Mouse (Mus musculus): ENCODE measurements around the gene Klf7. TPM values are rescaled to one million over a fixed set of nuclear protein-coding genes. Genes with fewer than 3 reads are reported as not detected.

Gene Klf7
- total and polyA plus RNA-seq, 3 experiments = 1.6 to 3.1 TPM; not detected in 1

DNA sequence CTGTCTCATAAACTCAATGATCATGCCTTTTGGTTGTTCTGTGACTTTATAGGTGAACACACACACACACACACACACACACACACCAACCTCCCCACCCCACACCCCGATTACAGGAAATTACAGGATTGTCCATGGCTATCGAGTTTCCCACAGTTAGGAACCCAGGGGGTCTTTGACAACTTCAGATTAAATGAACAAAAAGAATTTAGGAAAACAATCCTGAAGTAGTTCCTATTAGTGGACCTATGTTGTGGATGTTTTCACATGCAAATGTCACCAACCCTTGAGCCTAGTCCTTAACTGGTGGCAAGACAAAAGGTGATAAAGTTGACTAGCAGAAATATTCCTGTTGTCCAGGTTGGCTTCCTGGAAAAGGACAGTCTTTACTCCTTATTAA is 113.1 kb downstream of the Klf7 start:
- Histone ChIP-seq H3K27ac (ENCODE audit: control insufficient read depth, low read depth, low read length) (no peak overlapping the region), H3K4me3 (ENCODE audit: control insufficient read depth in 1 of 2, insufficient read depth in 1 of 2, low read depth in 2 of 2, low read length in 2 of 2) (no peak overlapping the region), H3K79me2 (ENCODE audit: control insufficient read depth, insufficient read depth, low read length, poor library complexity) (no peaks in the 10 kb centered on the region), H3K9ac (ENCODE audit: control insufficient read depth, low read depth, low read length, poor library complexity, severe bottlenecking) (no peak overlapping the region), H3K4me1 (ENCODE audit: control insufficient read depth in 1 of 2, insufficient read depth in 2 of 2, low read length in 2 of 2) (no peaks in the 10 kb centered on the region), H3K36me3 (ENCODE audit: control insufficient read depth in 1 of 2, insufficient read depth in 2 of 2, low read length in 2 of 2) (no peaks in the 10 kb centered on the region), H3K9me3 (replicated peaks; ENCODE audit: insufficient read depth, low read length) (no peaks in the 10 kb centered on the region), H3K27me3 (ENCODE audit: control insufficient read depth in 1 of 2, insufficient read depth in 2 of 2, low read length in 2 of 2) (no peaks in the 10 kb centered on the region; a peak in 1 of 4 replicates)
- no peak for DNase-seq (ENCODE audit: low read depth, low spot score)
- no peak for TF ChIP-seq RCOR1 (IDR thresholded peaks at IDR 0.05; ENCODE audit: low read depth, low read length)
- TF ChIP-seq ZMIZ1 (IDR thresholded peaks at IDR 0.05; ENCODE audit: low read depth, low read length) = no peak
- no peak for TF ChIP-seq MEF2A (IDR thresholded peaks at IDR 0.05; ENCODE audit: extremely low read depth, insufficient replicate concordance, low read depth, low read length, poor library complexity, severe bottlenecking)
- no peak for TF ChIP-seq E2F4 (IDR thresholded peaks at IDR 0.05; ENCODE audit: borderline replicate concordance, low read depth, low read length)
- TF ChIP-seq ZKSCAN1 (IDR thresholded peaks at IDR 0.05; ENCODE audit: low read depth, low read length) = no peak
- no peak for TF ChIP-seq POLR2A (IDR thresholded peaks at IDR 0.05; ENCODE audit: control insufficient read depth in 1 of 2, insufficient read depth in 1 of 2, low read depth in 1 of 2, low read length in 2 of 2, poor library complexity in 1 of 2)

DNA sequence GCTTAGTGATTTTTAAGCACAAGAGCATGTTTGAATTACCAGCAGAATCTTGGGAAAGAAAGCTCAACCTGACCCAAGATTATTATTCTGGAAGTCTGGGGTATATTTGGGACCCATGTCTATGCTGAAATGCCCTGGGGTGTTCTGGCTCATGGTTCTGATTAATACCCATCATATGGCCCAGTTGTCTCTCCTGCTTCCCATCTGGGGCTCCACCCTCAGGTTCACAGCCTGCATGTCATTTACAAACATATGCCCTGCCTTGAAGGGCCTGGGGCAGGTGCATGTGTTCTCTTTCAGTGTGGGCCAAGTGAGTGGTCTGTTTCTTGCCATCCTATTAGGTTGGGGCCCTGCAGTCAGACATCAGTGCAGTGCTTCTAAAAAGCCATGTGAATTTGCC is 114.1 kb downstream of the Klf7 start:
- H3K4me3 ChIP-seq (ENCODE audit: control insufficient read depth in 1 of 2, insufficient read depth in 1 of 2, low read depth in 2 of 2, low read length in 2 of 2) = no peak overlapping the region
- no peaks in the 10 kb centered on the region for H3K79me2 ChIP-seq (ENCODE audit: control insufficient read depth, insufficient read depth, low read length, poor library complexity)
- no peak for DNase-seq (ENCODE audit: low read depth, low spot score)
- no peak overlapping the region for H3K27ac ChIP-seq (ENCODE audit: control insufficient read depth, low read depth, low read length)
- H3K27me3 ChIP-seq (ENCODE audit: control insufficient read depth in 1 of 2, insufficient read depth in 2 of 2, low read length in 2 of 2) = no peaks in the 10 kb centered on the region; a peak in 1 of 4 replicates
- H3K4me1 ChIP-seq (ENCODE audit: control insufficient read depth in 1 of 2, insufficient read depth in 2 of 2, low read length in 2 of 2) = no peaks in the 10 kb centered on the region
- H3K9me3 ChIP-seq (replicated peaks; ENCODE audit: insufficient read depth, low read length) = no peaks in the 10 kb centered on the region
- no peak overlapping the region for H3K9ac ChIP-seq (ENCODE audit: control insufficient read depth, low read depth, low read length, poor library complexity, severe bottlenecking)
- no peaks in the 10 kb centered on the region for H3K36me3 ChIP-seq (ENCODE audit: control insufficient read depth in 1 of 2, insufficient read depth in 2 of 2, low read length in 2 of 2)
- no peak for TF ChIP-seq ETS1 (IDR thresholded peaks at IDR 0.05; ENCODE audit: low read depth, low read length)

DNA sequence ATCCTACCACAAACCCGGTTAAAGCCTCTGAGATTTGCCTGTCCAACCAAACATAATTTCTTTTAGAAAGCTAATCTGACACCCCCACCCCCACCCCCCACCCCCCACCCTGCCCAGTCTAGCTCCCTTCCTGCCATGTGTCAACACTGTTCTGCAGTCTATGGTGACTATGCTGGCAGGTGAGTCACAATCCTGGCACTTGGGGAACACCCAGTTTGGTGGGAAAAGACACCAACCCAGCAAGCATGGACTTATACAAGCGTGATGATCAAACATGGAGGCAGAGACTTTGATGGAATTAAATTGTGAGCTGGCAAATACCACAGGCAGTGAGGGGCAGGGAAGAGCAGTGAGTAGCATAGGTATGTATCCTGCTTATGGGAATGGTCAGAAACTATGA is 116.9 kb downstream of the Klf7 start:
- DNase-seq (ENCODE audit: low read depth, low spot score) = no peak
- no peaks in the 10 kb centered on the region for H3K36me3 ChIP-seq (ENCODE audit: control insufficient read depth in 1 of 2, insufficient read depth in 2 of 2, low read length in 2 of 2)

More for the DNA sequence above, 116.9 kb downstream of the Klf7 start:
- H3K9me3 ChIP-seq (replicated peaks; ENCODE audit: insufficient read depth, low read length) = no peaks in the 10 kb centered on the region
- no peak overlapping the region for H3K9ac ChIP-seq (ENCODE audit: control insufficient read depth, low read depth, low read length, poor library complexity, severe bottlenecking)
- no peak overlapping the region for H3K27ac ChIP-seq (ENCODE audit: control insufficient read depth, low read depth, low read length)
- H3K79me2 ChIP-seq (ENCODE audit: control insufficient read depth, insufficient read depth, low read length, poor library complexity) = no peaks in the 10 kb centered on the region
- H3K4me1 ChIP-seq (ENCODE audit: control insufficient read depth in 1 of 2, insufficient read depth in 2 of 2, low read length in 2 of 2) = no peaks in the 10 kb centered on the region
- H3K4me3 ChIP-seq (ENCODE audit: control insufficient read depth in 1 of 2, insufficient read depth in 1 of 2, low read depth in 2 of 2, low read length in 2 of 2) = no peak overlapping the region
- H3K27me3 ChIP-seq (ENCODE audit: control insufficient read depth in 1 of 2, insufficient read depth in 2 of 2, low read length in 2 of 2) = no peaks in the 10 kb centered on the region; a peak in 1 of 4 replicates
- TF ChIP-seq GATA1 (IDR thresholded peaks at IDR 0.05; ENCODE audit: low read depth, low read length) (no peak), MYB (IDR thresholded peaks at IDR 0.05; ENCODE audit: low read depth, low read length) (no peak), USF2 (IDR thresholded peaks at IDR 0.05; ENCODE audit: borderline replicate concordance in 1 of 2, insufficient read depth in 1 of 2, low read depth in 1 of 2, low read length in 2 of 2) (no peak), MAFK (IDR thresholded peaks at IDR 0.05; ENCODE audit: borderline replicate concordance, low read depth, low read length) (no peak), EP300 (IDR thresholded peaks at IDR 0.05; ENCODE audit: low read depth in 1 of 2, low read length in 2 of 2) (no peak), CHD2 (IDR thresholded peaks at IDR 0.05; ENCODE audit: low read length) (no peak), TAL1 (IDR thresholded peaks at IDR 0.05; ENCODE audit: low read length) (no peak), UBTF (IDR thresholded peaks at IDR 0.05; ENCODE audit: borderline replicate concordance, insufficient read depth, low read depth, low read length) (no peak), MEF2A (IDR thresholded peaks at IDR 0.05; ENCODE audit: extremely low read depth, insufficient replicate concordance, low read depth, low read length, poor library complexity, severe bottlenecking) (no peak), NELFE (IDR thresholded peaks at IDR 0.05; ENCODE audit: low read depth, low read length) (no peak), GABPA (IDR thresholded peaks at IDR 0.05; ENCODE audit: low read depth, low read length) (no peak), MXI1 (IDR thresholded peaks at IDR 0.05; ENCODE audit: low read depth, low read length) (no peak), KAT2A (conservative IDR thresholded peaks at IDR 0.05; ENCODE audit: low read depth, low read length) (no peak), HCFC1 (IDR thresholded peaks at IDR 0.05; ENCODE audit: low read depth, low read length) (no peak), ZNF384 (IDR thresholded peaks at IDR 0.05; ENCODE audit: low read depth, low read length) (no peak)

All from MEL (cell line).